Mouse (Mus musculus) limb, embryonic 10.5 days (tissue): ENCODE measurements at regions not wholly inside any gene's neighbourhood (a gene's known extent, or its start where the extent isn't known, plus 50 kb on each side); places are given as distances from the start of the nearest gene placed in this dataset.

Experiments used
- DNase-seq: peaks from one replicate; pipeline ENCODE4 v3.0.0-alpha.2; 2017; ENCODE audit warnings: low spot score
- H3K27ac ChIP-seq: fragments of 300-500 bp; sonication (generic); 2 replicates; pipeline ENCODE4 v1.5.1; 2016; ENCODE audit warnings: mild to moderate bottlenecking
- H3K27me3 ChIP-seq: fragments of 300-500 bp; sonication (generic); 2 replicates; pipeline ENCODE4 v1.6.1; 2016; ENCODE audit warnings: low read depth, mild to moderate bottlenecking; ENCODE audit not compliant: poor library complexity, severe bottlenecking
- H3K36me3 ChIP-seq: fragments of 300-500 bp; sonication (generic); 2 replicates; pipeline ENCODE4 v1.6.1; 2016; ENCODE audit warnings: mild to moderate bottlenecking, moderate library complexity
- H3K4me1 ChIP-seq: fragments of 300-500 bp; sonication (generic); 2 replicates; pipeline ENCODE4 v1.6.1; 2016
- H3K4me3 ChIP-seq: fragments of 300-500 bp; sonication (generic); 2 replicates; pipeline ENCODE4 v1.5.1; 2016; ENCODE audit warnings: mild to moderate bottlenecking, moderate library complexity
- H3K9me3 ChIP-seq: fragments of 300-500 bp; sonication (generic); replicated peaks from 2 replicates; pipeline ENCODE4 v1.6.1; 2016; ENCODE audit warnings: mild to moderate bottlenecking
- WGBS: fragments of 180-500 bp; shearing (Covaris S2); methylation state at CpG from one replicate; pipeline ENCODE4 v1.1.7; 2016; 5-methylcytosine and 5-hydroxymethylcytosine counted together

DNA sequence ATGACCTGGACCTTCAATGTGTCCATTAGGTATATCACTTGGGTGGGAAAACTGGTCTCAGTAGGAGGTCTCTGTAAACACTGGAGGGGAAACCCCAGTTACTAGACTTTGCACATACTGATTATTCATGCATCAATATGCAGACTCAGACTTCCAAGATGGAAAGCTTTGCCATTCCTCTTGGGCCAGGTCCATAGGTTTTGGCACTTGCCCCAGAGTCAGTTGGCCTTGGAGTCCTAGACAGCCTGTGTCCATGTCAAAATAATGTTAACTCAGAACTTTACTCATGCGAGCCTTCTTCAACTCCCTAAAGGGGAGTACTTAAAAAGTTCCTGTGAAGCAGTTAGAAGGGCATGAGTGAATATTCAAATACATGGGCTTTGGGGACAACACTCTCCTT, 230.3 kb downstream of the Cxxc4 start:
- H3K27ac ChIP-seq = no peak overlapping the region
- WGBS = 78% methylated on average over 1 of the region's 1 CpGs

DNA sequence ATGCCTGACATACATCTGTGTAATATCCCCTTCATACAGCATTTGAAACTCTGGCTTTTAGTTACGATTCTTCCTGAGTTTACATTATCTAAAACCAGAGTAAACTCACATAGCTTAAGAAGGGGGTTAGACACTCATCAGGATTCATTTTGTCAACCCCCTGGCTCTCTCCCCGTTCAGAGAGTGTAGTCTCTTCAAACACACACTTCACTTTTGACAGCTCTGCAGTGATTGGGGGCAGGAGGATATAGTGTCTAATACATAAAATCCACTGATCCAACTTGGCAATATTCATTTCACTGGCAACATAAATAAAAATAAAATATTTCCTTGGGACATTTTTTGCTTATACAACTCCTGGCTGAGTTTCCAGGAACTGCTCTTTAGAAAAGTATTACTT, 251.0 kb downstream of the Cxxc4 start:
- H3K27me3 ChIP-seq = no peaks in the 10 kb centered on the region
- 74% methylated on average over 2 of the region's 2 CpGs for WGBS
- DNase-seq = no peak

More for the DNA sequence above, 230.3 kb downstream of the Cxxc4 start:
- H3K27me3 ChIP-seq = no peaks in the 10 kb centered on the region
- no peak overlapping the region for H3K4me3 ChIP-seq
- DNase-seq = no peak
- no peaks in the 10 kb centered on the region for H3K36me3 ChIP-seq
- H3K4me1 ChIP-seq = no peaks in the 10 kb centered on the region
- no peaks in the 10 kb centered on the region for H3K9me3 ChIP-seq

DNA sequence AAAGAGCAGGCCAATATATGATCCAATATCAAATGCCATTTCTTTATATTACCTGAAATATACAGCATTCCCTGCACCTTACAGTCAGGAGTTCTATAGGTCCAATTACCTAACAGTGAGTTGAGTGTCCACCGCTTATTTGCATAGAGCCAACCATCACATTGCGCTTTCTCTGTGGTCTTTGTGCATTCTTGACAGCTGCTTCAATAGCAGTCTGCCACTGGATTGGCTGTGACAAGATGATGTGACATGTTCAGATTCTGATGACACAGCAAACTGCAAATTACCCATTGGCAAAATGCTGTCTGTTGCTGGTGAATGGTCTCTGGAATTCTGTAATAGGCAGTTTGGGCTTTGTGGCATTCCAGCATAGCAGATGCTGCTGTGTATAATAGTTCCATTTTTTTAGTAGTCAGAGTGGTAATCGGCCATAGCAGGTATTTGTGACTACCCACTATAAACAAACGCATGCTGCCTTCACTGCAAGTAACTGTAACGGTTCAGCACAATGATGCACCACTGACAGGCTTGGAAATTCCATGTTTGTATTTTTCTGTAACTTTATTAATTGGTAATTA, 253.8 kb downstream of the Cxxc4 start:
- no peaks in the 10 kb centered on the region for H3K27me3 ChIP-seq
- H3K4me3 ChIP-seq = no peak overlapping the region
- no peaks in the 10 kb centered on the region for H3K9me3 ChIP-seq
- DNase-seq = no peak
- H3K36me3 ChIP-seq = no peaks in the 10 kb centered on the region
- WGBS = 89% methylated on average over 5 of the region's 5 CpGs
- no peak overlapping the region for H3K27ac ChIP-seq
- H3K4me1 ChIP-seq = no peaks in the 10 kb centered on the region

More for the DNA sequence above, 251.0 kb downstream of the Cxxc4 start:
- H3K27ac ChIP-seq = no peak overlapping the region
- no peaks in the 10 kb centered on the region for H3K4me1 ChIP-seq
- H3K4me3 ChIP-seq = no peak overlapping the region
- no peaks in the 10 kb centered on the region for H3K36me3 ChIP-seq
- no peaks in the 10 kb centered on the region for H3K9me3 ChIP-seq

DNA sequence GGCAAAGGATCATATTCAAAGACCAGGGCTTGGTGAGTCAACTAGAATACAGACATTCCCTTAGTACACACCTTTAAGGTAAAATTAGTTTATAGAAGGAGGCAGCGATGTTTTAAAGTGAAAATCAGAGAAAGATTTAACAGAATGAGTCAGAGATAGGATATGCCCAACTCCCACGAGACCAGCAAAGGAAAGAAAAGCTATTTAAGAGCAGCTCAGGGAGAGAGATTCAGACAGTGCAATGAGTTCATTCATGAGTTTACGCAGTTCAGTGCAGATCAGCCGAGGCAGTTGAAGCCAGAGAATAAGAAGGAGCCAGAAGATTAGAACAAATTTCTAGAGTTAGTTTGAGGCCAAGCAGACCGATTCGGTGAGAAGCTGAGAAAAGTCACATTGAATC, 273.4 kb downstream of the Cxxc4 start:
- H3K27me3 ChIP-seq = no peaks in the 10 kb centered on the region
- 90% methylated on average over 6 of the region's 6 CpGs for WGBS
- DNase-seq = no peak

DNA sequence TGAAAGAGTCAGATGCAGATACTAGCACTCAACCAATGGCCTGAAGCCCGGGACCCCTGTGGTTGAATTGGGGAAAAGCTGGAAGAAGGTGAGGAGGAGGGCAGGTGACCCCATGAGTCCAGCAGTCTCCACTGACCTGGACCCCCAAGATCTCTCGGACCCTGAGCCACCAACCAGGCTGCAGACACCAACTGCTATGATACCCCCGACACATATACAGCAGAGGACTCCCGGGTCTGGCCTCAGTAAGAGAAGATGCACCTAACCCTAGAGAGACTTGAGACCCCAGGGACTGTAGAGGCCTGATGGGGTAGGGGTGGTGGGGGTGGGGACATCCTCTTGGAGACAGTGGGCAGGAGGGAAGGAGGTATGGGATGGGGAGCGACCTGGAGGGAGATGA, 289.5 kb downstream of the Cxxc4 start:
- H3K27me3 ChIP-seq = no peaks in the 10 kb centered on the region
- 86% methylated on average over 5 of the region's 5 CpGs for WGBS
- no peak overlapping the region for H3K4me3 ChIP-seq
- no peak overlapping the region for H3K27ac ChIP-seq
- no peaks in the 10 kb centered on the region for H3K9me3 ChIP-seq
- H3K36me3 ChIP-seq = no peaks in the 10 kb centered on the region
- H3K4me1 ChIP-seq = no peaks in the 10 kb centered on the region
- DNase-seq = no peak

More for the DNA sequence above, 273.4 kb downstream of the Cxxc4 start:
- no peak overlapping the region for H3K27ac ChIP-seq
- no peaks in the 10 kb centered on the region for H3K36me3 ChIP-seq
- no peak overlapping the region for H3K4me3 ChIP-seq
- H3K9me3 ChIP-seq = no peaks in the 10 kb centered on the region
- H3K4me1 ChIP-seq = no peaks in the 10 kb centered on the region

DNA sequence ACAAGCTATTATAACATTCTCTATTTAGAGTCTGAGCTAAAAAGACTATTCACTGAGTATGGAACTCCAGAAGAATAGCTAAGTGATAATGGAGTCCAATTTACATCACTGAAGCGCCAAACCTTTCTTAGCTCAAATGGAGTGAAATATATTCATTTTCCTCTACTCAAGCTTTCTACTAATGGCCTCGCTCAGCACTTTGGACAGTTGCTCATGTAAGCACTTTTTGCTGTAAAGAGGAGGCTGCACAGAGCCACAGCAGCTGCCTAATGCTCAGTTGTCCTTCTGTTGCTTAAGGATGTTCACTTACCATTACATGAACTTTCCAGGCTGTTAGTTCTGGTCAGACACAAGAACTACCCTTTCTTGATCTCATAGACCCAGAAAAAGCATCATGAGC, 268.7 kb upstream of the Tacr3 start:
- Histone ChIP-seq H3K27me3 (no peaks in the 10 kb centered on the region), H3K4me1 (no peaks in the 10 kb centered on the region), H3K27ac (no peak overlapping the region), H3K4me3 (no peak overlapping the region), H3K36me3 (no peaks in the 10 kb centered on the region), H3K9me3 (no peaks in the 10 kb centered on the region)
- WGBS = 92% methylated on average over 2 of the region's 2 CpGs
- no peak for DNase-seq

DNA sequence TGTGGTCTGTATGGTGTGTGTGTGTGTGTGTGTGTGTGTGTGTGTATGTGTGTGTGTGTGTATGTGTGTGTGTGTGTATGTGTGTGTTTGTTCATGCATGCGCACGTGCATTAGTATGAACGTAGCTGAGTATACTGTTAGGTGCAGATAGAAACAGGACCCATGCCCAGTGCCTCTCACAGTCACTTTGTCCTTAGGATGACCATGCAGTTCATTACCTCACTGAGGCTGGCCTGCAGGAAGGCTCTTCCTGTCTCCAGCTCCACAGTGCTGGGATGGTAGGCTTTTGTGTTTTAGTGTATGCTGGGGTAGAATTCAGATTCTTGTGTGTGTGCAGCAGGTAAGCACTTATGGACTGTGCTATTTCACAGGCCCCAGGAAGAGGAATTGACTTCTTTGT, 250.0 kb upstream of the Tacr3 start:
- no peak for DNase-seq
- no peaks in the 10 kb centered on the region for H3K27me3 ChIP-seq
- 100% methylated on average over 3 of the region's 3 CpGs for WGBS
- no peak overlapping the region for H3K4me3 ChIP-seq
- H3K27ac ChIP-seq = no peak overlapping the region
- no peaks in the 10 kb centered on the region for H3K9me3 ChIP-seq
- no peaks in the 10 kb centered on the region for H3K4me1 ChIP-seq
- H3K36me3 ChIP-seq = no peaks in the 10 kb centered on the region

DNA sequence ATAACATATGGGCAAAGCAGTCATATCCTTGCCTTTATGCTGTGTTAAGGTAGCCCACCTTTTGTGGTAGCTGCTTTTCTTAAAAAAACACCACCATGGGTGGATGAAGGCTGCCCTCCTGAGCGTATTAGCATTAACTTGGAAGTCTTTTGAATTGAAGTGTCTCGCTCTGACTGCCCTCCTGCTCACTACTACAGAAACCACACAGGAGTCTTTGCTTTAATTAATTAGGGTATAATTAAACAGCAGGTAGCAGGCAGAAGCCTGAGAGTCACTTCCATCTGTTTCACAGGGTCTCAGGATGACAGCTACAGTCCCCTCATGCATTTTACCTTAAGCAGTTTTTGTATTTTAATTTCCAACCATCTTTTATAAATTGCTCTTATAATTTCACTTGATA, 240.2 kb upstream of the Tacr3 start:
- Histone ChIP-seq H3K27ac (no peak overlapping the region), H3K9me3 (no peaks in the 10 kb centered on the region), H3K27me3 (no peaks in the 10 kb centered on the region), H3K36me3 (no peaks in the 10 kb centered on the region), H3K4me1 (no peaks in the 10 kb centered on the region), H3K4me3 (no peak overlapping the region)
- WGBS = 41% methylated on average over 2 of the region's 2 CpGs
- no peak for DNase-seq

DNA sequence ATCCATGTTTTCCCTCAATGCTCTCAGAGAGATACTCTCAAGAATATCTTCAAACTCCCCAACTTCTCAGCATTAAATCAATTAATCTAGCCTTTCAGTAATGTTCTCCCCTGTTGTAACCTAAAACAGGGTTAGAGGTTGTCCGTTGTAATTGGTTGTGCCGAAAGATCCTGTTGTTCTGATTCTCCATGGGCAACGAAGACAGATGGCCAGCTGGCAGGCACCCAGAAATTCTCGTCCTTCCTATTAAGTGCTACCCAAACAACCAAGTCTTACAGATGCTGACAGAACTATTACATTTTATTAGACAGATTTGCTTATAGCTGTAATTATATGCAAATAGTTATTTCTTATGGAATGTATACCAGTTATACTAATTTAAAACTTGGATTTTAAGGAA, 225.9 kb upstream of the Tacr3 start:
- Histone ChIP-seq H3K27ac (no peak overlapping the region), H3K36me3 (no peaks in the 10 kb centered on the region), H3K4me3 (no peak overlapping the region), H3K9me3 (no peaks in the 10 kb centered on the region), H3K4me1 (peaks cover 6% of the 10 kb centered on the region), H3K27me3 (no peaks in the 10 kb centered on the region)
- WGBS = 86% methylated on average over 4 of the region's 4 CpGs
- DNase-seq = no peak

DNA sequence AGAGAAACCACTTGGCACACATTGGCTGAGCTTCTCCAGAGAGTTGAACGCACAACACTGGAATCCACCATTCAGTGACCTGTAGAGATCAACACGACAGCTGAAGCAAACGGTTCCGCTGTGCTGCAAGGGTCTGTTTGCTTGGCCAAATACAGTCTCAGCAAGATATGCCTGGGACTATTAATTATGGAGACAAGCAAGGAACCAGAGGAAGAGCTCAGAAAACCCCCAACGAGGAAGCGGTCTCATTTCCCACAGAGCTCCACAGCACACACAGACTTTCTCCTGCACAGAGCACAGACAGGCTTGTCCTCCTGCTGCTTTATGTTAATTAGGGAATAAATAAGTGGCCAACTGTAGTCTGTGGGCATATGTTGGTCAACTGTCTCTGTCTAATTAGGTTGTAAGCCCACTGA, 223.4 kb upstream of the Tacr3 start:
- no peak overlapping the region for H3K4me3 ChIP-seq
- no peaks in the 10 kb centered on the region for H3K36me3 ChIP-seq
- H3K27me3 ChIP-seq = no peaks in the 10 kb centered on the region
- H3K27ac ChIP-seq = no peak overlapping the region
- WGBS = 74% methylated on average over 6 of the region's 6 CpGs
- DNase-seq = no peak
- H3K4me1 ChIP-seq = peaks cover 6% of the 10 kb centered on the region
- no peaks in the 10 kb centered on the region for H3K9me3 ChIP-seq

DNA sequence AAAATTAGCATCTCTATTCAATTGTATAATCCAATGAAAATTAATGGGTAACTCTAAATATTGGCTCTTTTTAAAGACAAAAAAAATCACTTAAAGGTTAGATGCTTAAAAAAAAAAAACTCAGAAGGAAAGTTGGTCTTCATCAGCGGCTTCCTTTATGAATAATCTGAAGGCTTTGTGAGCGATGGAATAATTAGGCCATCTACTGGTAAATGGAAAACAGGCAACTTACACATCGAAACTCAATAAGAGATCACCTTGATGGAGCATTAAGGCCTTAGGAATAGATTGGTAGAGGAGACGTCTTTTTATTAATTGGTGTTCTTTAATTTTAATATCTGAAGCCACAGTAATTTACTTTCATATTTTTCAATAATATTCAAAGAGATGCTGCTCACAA, 218.6 kb upstream of the Tacr3 start:
- no peaks in the 10 kb centered on the region for H3K9me3 ChIP-seq
- H3K36me3 ChIP-seq = no peaks in the 10 kb centered on the region
- no peaks in the 10 kb centered on the region for H3K27me3 ChIP-seq
- H3K4me1 ChIP-seq = peaks cover 5% of the 10 kb centered on the region
- WGBS = 88% methylated on average over 4 of the region's 4 CpGs
- H3K4me3 ChIP-seq = no peak overlapping the region
- DNase-seq = no peak
- no peak overlapping the region for H3K27ac ChIP-seq

DNA sequence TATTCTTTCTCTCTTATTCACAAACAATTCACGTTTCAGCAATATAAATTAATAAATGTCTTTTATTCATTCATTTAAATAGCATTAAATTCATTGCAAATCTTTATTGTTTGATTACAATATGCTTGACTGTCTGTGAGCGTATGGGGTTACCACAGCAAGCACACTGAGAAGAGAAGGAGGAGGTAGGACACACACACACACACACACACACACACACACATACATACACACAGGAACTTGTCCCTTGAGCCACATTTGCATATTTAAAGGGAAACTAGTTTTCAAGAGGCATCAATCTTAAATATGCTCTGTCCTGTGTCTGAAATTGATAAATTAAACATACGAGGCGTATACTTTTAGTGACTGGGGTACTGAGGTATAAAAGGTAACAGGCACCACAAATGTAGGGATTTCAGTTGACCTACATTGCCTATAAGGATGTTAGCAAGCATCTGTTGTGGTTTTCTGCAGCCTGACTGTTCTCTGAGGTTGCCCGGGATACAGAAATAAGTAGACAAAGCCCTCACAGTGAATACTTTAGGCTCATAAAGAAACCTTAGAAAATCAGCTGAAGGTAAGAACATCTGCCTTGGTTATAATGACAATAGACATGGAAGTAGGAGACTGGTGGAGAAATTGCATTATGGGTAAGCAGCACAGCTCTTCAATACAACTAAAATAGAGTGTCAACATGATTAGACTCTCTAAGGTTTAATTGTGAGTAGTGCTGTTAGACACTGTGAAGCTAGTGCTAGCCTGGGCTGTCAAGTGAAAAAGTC, 217.1 kb upstream of the Tacr3 start:
- no peaks in the 10 kb centered on the region for H3K9me3 ChIP-seq
- no peak overlapping the region for H3K27ac ChIP-seq
- WGBS = 88% methylated on average over 5 of the region's 5 CpGs
- H3K36me3 ChIP-seq = no peaks in the 10 kb centered on the region
- DNase-seq = no peak
- no peaks in the 10 kb centered on the region for H3K27me3 ChIP-seq
- no peak overlapping the region for H3K4me3 ChIP-seq
- H3K4me1 ChIP-seq = no peaks in the 10 kb centered on the region

DNA sequence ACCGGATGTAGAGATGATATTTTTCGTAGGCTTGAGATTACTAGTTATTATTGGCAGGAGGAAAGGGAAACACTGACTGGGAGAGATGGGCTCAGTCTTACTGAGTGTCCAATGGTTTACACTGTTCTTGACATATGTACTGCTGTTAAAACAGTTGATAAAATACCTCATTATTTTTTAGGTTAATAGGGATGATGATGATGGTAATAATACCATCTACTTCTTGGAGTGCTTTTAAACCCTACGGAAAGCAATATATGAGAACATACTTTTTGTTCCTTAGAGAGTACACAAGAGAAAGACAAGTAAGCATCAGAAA, 216.6 kb upstream of the Tacr3 start:
- no peak overlapping the region for H3K27ac ChIP-seq
- no peak overlapping the region for H3K4me3 ChIP-seq
- H3K4me1 ChIP-seq = no peaks in the 10 kb centered on the region
- no peaks in the 10 kb centered on the region for H3K9me3 ChIP-seq
- no peaks in the 10 kb centered on the region for H3K36me3 ChIP-seq
- WGBS = 96% methylated on average over 3 of the region's 3 CpGs
- no peaks in the 10 kb centered on the region for H3K27me3 ChIP-seq
- no peak for DNase-seq
